Mouse (Mus musculus): Measurements from ENCODE around the gene Set.

GRCm38 (mm10) chr2:30042445-30042844 lies 14.7 kb upstream of the Set start:
- TF ChIP-seq CTCF (IDR thresholded peaks at IDR 0.05; ENCODE audit: insufficient read depth, low read length) (peak; percentile 94), POLR2A (IDR thresholded peaks at IDR 0.05; ENCODE audit: borderline replicate concordance, extremely low read depth, low read depth, low read length) (no peak)

Data from lung, adult 2 months (tissue).